Mouse (Mus musculus) forebrain, embryonic 13.5 days (tissue): ENCODE data around the gene Poldip2. TPM values are rescaled to one million over a fixed set of nuclear protein-coding genes. Genes with fewer than 3 reads are reported as not detected.

Source experiments
- ATAC-seq: fragments of 200-750 bp; cut with Nextera tagmentation; 2 replicates; pipeline ENCODE4 v1.8.0; 2017
- H3K27ac ChIP-seq: fragments of 300-500 bp; sonication (generic); 2 replicates; pipeline ENCODE4 v1.5.1; 2015; ENCODE audit warnings: inconsistent platforms, mild to moderate bottlenecking, moderate library complexity
- H3K27me3 ChIP-seq: fragments of 300-500 bp; sonication (generic); 2 replicates; pipeline ENCODE4 v1.6.1; 2015; ENCODE audit warnings: mild to moderate bottlenecking, inconsistent platforms
- H3K36me3 ChIP-seq: fragments of 300-500 bp; sonication (generic); 2 replicates; pipeline ENCODE4 v1.6.1; 2015; ENCODE audit warnings: mild to moderate bottlenecking, inconsistent platforms; ENCODE audit not compliant: poor library complexity, severe bottlenecking
- H3K4me1 ChIP-seq: fragments of 300-500 bp; sonication (generic); 2 replicates; pipeline ENCODE4 v1.6.1; 2015; ENCODE audit warnings: inconsistent platforms
- H3K4me2 ChIP-seq: fragments of 300-500 bp; sonication (generic); 2 replicates; pipeline ENCODE4 v1.6.1; 2015; ENCODE audit warnings: inconsistent platforms, mild to moderate bottlenecking, moderate library complexity
- H3K4me3 ChIP-seq: fragments of 300-500 bp; sonication (generic); 2 replicates; pipeline ENCODE4 v1.5.1; 2015; ENCODE audit warnings: mild to moderate bottlenecking, inconsistent platforms
- H3K9ac ChIP-seq: fragments of 300-500 bp; sonication (generic); 2 replicates; pipeline ENCODE4 v1.6.1; 2015; ENCODE audit warnings: mild to moderate bottlenecking, inconsistent platforms
- H3K9me3 ChIP-seq: fragments of 300-500 bp; sonication (generic); replicated peaks from 2 replicates; pipeline ENCODE4 v1.6.1; 2016; ENCODE audit warnings: inconsistent platforms
- WGBS: fragments of 180-500 bp; shearing (Covaris S2); methylation state at CpG from one replicate; pipeline ENCODE4 v1.1.7; 2015; 5-methylcytosine and 5-hydroxymethylcytosine counted together
- polyA plus RNA-seq: library from polyadenylated mRNA; unstranded; fragments of >200 nt; fragmentation: Nextera tagmentation; extraction: Ambion mirVana; gene quantifications from 2 replicates; pipeline ENCODE4 v1.2.1, GENCODE M21; 2015

Poldip2 gene
- polyA plus RNA-seq, 1 experiment from 2014 or later: 170 TPM

DNA sequence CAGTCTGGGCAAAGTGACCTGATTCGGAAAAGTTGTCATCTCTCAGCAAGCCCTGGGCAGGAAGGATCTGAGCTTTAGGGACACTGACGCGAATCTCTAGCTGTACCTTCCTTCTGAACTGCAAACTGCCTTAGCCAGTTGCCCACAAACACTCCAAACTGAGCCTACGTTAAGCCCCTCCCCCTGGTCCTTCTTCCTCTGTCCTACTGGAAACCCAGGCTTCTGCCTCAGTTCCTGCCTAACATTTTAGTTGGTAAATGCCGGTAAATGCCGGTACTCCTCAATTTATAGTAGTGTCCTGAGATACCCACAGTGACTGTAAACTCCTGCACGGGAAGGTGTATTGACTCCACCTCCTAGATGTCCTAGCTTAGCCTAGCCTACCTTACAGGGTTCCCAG is 28.4 kb upstream of the Poldip2 start:
- 67% methylated on average over 7 of the region's 7 CpGs for WGBS
- H3K4me3 ChIP-seq: no peak overlapping the region
- peaks cover 11% of the 10 kb centered on the region for H3K27me3 ChIP-seq
- no peak overlapping the region for H3K27ac ChIP-seq
- ATAC-seq: no peak
- no peaks in the 10 kb centered on the region for H3K9me3 ChIP-seq
- H3K36me3 ChIP-seq: peaks cover 84% of the 10 kb centered on the region
- no peak overlapping the region for H3K4me2 ChIP-seq
- H3K4me1 ChIP-seq: peaks cover 4% of the 10 kb centered on the region
- no peak overlapping the region for H3K9ac ChIP-seq

DNA sequence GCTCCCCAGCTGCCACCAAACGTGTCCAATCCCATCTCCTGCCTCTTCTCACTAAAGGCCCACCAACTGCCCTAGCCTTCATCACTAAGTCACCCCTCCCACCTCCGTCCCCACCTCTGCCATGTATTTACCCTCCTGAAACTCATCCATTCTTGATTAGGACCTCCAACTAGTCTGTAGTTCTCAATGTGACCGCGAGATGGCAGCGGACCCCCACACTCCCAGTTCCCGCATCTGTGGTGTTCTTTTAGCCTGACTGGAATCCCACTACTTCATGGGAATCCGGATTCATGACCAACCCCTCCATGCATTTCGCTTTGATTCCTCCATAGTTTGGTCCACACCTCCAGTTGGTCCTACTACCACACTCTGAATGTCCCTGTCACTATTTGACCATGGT is 23.8 kb upstream of the Poldip2 start:
- Histone ChIP-seq H3K4me2 (no peak overlapping the region), H3K27me3 (peaks cover 41% of the 10 kb centered on the region), H3K9me3 (no peaks in the 10 kb centered on the region), H3K9ac (0 out of 2 replicates have a peak overlapping the region, but pooled peaks have one; percentile 16), H3K4me3 (no peak overlapping the region), H3K27ac (no peak overlapping the region), H3K4me1 (peaks cover 19% of the 10 kb centered on the region), H3K36me3 (peaks cover 41% of the 10 kb centered on the region)
- WGBS: 4% methylated on average over 8 of the region's 8 CpGs
- peak; percentile 38; the same call in 1 of the 2 replicates for ATAC-seq

DNA sequence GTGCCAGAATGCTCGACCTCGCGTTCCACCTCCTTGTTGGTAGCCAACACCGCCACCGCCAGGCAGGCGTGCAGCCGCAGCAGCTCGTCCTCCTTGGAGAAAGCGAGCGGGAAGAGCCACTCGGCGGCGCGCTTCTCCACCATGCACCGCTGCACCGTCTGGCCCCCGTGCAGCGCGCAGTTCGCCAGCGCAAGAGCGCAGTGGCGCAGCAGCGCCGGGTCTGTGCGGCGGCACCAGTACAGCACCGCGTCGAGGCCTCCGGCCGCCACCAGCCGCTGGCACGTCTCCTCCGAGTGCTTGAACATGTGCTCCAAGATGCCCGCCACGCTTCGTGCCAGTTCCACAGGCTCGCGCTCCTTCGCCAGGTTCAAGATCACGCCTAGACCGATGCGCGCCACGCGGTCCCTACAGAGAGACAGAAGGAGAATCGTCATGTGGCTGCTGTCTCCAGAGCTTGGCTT is 21.2 kb upstream of the Poldip2 start:
- H3K4me2 ChIP-seq: peak overlapping the region; percentile 54
- peak; percentile 82 for ATAC-seq
- WGBS: 6% methylated on average over 48 of the region's 48 CpGs
- peaks cover 50% of the 10 kb centered on the region for H3K27me3 ChIP-seq
- H3K4me3 ChIP-seq: peak overlapping the region; percentile 32
- H3K9me3 ChIP-seq: no peaks in the 10 kb centered on the region
- H3K27ac ChIP-seq: peak overlapping the region; percentile 48; the same call in 1 of the 2 replicates
- H3K9ac ChIP-seq: peak overlapping the region; percentile 54; the same call in 1 of the 2 replicates
- H3K36me3 ChIP-seq: peaks cover 20% of the 10 kb centered on the region
- peaks cover 22% of the 10 kb centered on the region for H3K4me1 ChIP-seq

DNA sequence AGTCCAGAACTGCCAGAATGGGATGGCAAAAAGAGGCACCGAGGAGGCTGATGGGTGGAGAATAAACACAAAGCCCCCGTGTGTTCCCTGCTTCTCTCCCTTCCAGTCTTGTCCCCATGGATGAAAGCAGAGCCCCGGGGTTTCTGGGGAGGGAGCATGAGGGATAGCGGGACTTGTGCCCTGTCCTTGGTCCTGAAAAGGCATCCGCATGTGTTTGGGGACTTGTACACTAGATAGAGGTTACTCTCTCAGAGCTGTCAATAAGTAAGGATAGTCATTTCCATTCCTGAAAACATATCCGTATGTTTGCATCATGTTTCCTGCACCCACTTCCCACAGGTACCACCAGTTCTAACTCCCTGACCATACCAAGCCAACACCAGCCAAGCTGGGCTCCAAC is 16.1 kb upstream of the Poldip2 start:
- Histone ChIP-seq H3K9me3 (no peaks in the 10 kb centered on the region), H3K36me3 (no peaks in the 10 kb centered on the region), H3K27me3 (peaks cover 40% of the 10 kb centered on the region), H3K4me3 (peak overlapping the region; percentile 91), H3K4me1 (peaks cover 27% of the 10 kb centered on the region), H3K27ac (no peak overlapping the region), H3K9ac (peak overlapping the region; percentile 96), H3K4me2 (peak overlapping the region; percentile 91)
- WGBS: 7% methylated on average over 6 of the region's 6 CpGs
- ATAC-seq: no peak

DNA sequence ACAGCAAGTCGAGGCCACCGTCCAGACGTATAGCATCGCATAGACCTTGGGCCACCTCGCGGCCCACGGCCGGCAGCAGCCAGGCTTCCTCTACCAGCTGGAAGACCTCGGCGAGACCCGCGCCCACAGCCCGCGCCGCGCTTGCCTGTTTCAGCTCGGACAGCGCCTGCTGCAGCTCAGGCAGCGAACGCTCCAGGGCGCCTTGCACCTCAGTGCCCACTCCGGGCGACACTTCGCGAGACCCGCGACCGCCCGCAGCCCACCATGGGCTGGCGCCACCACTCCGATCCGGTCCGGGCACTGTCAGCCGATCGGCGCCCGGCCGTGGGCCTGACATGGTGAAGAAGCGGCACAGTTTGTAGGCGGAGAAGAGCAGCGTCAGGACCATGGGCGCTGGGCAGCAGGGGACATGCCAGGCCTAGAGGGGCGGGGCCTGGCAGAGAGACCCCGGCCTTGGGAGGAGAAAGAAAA is 14.9 kb upstream of the Poldip2 start:
- peak; percentile 67 for ATAC-seq
- Histone ChIP-seq H3K9ac (peak overlapping the region; percentile 96), H3K27me3 (peaks cover 32% of the 10 kb centered on the region), H3K27ac (peak overlapping the region; percentile 88), H3K4me3 (peak overlapping the region; percentile 91), H3K36me3 (no peaks in the 10 kb centered on the region), H3K9me3 (no peaks in the 10 kb centered on the region), H3K4me2 (peak overlapping the region; percentile 91), H3K4me1 (peaks cover 21% of the 10 kb centered on the region)
- 0% methylated on average over 42 of the region's 44 CpGs for WGBS

DNA sequence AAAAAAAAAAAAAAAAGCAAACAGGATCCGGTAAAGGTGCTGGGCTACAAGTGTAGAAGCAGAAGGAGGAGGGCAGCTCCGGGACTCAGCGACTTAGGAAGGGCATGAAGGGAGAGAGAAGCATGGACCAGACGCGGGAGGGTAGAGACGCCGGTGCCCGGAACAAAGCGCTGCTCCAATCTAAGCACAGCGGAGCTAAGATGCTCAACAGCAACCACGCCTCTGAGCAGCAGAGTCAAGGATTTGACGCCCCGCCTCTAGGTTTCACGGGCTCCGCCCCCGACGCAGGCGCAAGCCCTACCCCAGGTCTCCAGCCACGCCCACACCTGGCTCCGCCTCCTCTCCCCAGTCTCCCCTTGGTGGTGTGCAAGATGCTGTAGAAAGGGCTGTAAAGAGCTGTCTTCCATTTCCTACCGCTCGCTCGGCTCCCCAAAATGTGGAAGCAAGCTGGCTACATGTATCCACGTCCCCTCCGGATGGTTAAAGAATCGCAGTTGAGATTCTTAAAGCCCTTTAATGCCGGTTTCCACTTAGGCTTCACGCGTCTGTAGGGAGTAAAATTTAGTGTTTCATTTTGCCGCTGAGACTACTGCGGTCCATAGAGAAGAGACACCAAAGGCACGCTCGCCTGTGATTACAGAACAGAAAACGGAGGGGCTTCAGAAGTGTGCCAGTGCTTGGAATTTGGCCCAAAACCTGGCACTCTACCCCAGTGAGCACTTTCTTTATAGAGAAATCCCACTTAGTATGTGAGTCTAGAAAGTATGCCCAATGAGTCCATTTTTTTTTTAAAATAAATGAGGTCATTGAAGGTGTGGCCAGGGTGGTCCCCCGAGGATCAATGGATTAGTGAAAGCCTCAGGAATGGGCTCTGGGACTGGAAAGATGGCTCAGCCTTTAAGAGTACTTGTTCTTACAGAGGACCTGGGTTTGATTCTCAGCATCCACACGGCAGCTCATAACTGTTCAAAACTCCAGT is 14.2 kb upstream of the Poldip2 start, which contains the start of gene Sarm1:
Gene Sarm1, minus strand, starts transcription at position 211 of the 979 bp plus-strand sequence.
- peaks cover 32% of the 10 kb centered on the region for H3K27me3 ChIP-seq
- H3K4me3 ChIP-seq: peak within 1 kb of the TSS; percentile 91
- peak within 1 kb of the TSS; percentile 91 for H3K4me2 ChIP-seq
- no peaks in the 10 kb centered on the region for H3K9me3 ChIP-seq
- peaks cover 21% of the 10 kb centered on the region for H3K4me1 ChIP-seq
- WGBS: 2% methylated on average over 35 of the region's 36 CpGs
- peak within 1 kb of the TSS; percentile 96 for H3K9ac ChIP-seq
- ATAC-seq: peak; percentile 98
- peak within 1 kb of the TSS; percentile 88 for H3K27ac ChIP-seq
- H3K36me3 ChIP-seq: no peaks in the 10 kb centered on the region

DNA sequence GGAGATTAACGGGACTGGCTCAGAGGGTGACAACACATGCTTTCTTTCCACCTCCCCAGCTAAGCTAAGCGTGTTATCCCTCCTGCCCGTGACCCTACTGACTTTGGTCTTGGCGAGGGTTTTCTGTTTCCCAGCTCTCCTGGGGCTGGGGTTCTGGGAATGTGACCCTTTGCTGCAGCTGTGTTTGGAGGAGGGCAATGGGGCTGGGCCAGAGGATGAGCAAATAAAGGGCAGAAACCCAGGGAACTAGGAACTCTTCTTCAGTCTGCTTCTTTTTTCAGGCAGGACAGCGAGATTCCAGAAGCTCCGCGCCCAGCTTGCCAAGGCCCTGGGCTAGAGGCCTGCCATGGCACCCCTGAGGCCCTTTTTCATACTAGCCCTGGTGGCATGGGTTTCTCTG is 13.0 kb upstream of the Poldip2 start, which contains the start of gene Vtn:
Gene Vtn, plus strand, starts transcription at position 88 of the 400 bp plus-strand sequence.
- Histone ChIP-seq H3K36me3 (no peaks in the 10 kb centered on the region), H3K27me3 (peaks cover 32% of the 10 kb centered on the region), H3K4me3 (peak within 1 kb of the TSS; percentile 91), H3K27ac (peak within 1 kb of the TSS; percentile 88), H3K4me1 (peaks cover 21% of the 10 kb centered on the region), H3K9ac (peak within 1 kb of the TSS; percentile 96), H3K4me2 (peak within 1 kb of the TSS; percentile 91), H3K9me3 (no peaks in the 10 kb centered on the region)
- no peak for ATAC-seq
- 63% methylated on average over 7 of the region's 7 CpGs for WGBS

DNA sequence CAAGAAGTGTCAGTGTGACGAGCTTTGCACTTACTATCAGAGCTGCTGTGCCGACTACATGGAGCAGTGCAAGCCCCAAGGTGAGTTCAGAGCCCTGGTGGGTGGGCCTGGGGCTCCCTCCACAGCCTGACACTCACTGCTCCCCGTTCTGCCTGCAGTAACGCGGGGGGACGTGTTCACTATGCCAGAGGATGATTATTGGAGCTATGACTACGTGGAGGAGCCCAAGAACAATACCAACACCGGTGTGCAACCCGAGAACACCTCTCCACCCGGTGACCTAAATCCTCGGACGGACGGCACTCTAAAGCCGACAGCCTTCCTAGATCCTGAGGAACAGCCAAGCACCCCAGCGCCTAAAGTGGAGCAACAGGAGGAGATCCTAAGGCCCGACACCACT is 12.4 kb upstream of the Poldip2 start:
- Histone ChIP-seq H3K9me3 (no peaks in the 10 kb centered on the region), H3K4me1 (peaks cover 21% of the 10 kb centered on the region), H3K4me3 (no peak overlapping the region; the same call in 1 of the 2 replicates), H3K4me2 (no peak overlapping the region), H3K27ac (no peak overlapping the region), H3K9ac (no peak overlapping the region), H3K27me3 (peaks cover 30% of the 10 kb centered on the region), H3K36me3 (no peaks in the 10 kb centered on the region)
- no peak for ATAC-seq
- WGBS: 48% methylated on average over 16 of the region's 16 CpGs

DNA sequence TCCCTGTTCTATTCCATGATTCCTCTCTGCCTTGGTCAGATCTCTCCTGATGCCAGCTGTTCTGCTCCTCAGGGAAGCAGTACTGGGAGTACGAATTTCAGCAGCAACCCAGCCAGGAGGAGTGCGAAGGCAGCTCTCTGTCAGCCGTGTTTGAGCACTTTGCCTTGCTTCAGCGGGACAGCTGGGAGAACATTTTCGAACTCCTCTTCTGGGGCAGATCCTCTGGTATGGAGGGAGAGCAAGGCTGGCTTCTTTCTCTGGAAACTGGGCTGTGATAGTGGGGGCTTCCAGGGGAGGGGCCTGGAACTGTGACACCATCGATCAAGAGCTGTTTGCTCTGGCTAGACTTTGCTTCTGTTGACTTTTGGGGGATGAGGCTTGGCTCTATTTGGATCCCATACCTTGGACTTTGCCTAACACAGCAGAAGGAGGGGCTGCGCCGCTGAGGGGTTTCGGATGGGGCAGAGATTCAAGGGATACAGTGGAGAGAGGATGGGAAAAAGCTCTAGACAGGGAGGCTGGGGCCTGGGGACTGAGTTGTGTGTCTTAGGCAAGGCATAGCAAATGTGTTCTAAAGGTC is 11.3 kb upstream of the Poldip2 start:
- Histone ChIP-seq H3K4me3 (no peak overlapping the region), H3K27ac (no peak overlapping the region), H3K27me3 (peaks cover 23% of the 10 kb centered on the region), H3K36me3 (peaks cover 7% of the 10 kb centered on the region; the same call in 1 of the 2 replicates), H3K9ac (no peak overlapping the region), H3K9me3 (no peaks in the 10 kb centered on the region), H3K4me2 (no peak overlapping the region), H3K4me1 (peaks cover 18% of the 10 kb centered on the region)
- ATAC-seq: no peak
- WGBS: 81% methylated on average over 9 of the region's 9 CpGs

DNA sequence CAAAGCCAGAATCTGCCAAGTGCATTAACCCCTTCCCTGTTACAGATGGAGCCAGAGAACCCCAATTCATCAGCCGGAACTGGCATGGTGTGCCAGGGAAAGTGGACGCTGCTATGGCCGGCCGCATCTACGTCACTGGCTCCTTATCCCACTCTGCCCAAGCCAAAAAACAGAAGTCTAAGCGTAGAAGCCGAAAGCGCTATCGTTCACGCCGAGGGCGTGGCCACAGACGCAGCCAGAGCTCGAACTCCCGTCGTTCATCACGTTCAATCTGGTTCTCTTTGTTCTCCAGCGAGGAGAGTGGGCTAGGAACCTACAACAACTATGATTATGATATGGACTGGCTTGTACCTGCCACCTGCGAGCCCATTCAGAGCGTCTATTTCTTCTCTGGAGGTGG is 10.5 kb upstream of the Poldip2 start:
- Histone ChIP-seq H3K9me3 (no peaks in the 10 kb centered on the region), H3K4me3 (no peak overlapping the region), H3K4me1 (peaks cover 10% of the 10 kb centered on the region), H3K36me3 (peaks cover 15% of the 10 kb centered on the region), H3K27me3 (peaks cover 23% of the 10 kb centered on the region), H3K27ac (no peak overlapping the region), H3K9ac (no peak overlapping the region), H3K4me2 (no peak overlapping the region)
- 82% methylated on average over 20 of the region's 20 CpGs for WGBS
- ATAC-seq: no peak

DNA sequence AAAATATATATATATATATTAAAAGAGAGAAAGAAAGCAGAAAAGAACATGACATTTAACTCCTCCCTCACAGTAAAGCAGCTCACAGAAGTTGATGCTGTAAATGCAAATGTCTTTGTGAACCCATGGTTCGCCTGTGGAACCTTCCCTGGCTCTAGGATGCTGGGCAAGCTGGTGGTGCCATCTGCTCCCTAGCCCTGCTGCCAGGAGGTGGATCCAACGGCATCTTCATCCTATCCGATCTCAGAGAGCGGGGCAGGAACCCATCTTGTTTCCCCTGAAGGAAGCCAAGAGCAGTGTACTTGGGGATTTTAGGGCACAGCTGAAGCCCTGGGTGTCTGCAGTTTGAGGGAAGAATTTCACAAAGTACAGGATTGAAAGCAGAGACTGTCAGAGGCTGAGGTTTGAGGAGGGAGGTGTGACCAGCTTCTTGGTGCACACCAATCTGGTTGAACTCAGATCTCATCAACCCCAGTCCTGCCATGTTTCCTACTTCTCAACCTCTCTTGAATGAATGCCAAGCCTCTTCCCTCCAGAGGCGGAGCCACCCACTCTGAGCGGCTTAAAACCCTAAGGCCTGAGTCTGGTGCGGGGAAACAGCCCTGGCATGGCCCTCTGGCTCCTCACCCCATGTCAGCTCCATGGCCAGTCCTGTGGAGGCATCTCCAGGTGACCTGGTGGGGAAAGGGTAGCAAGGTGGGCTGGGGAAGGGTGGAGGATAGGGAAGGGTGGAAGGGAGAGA is 8.9 kb upstream of the Poldip2 start, which contains the start of gene Sebox:
Gene Sebox, plus strand, starts transcription at position 539 of the 742 bp plus-strand sequence.
- Histone ChIP-seq H3K36me3 (peaks cover 31% of the 10 kb centered on the region), H3K9me3 (no peaks in the 10 kb centered on the region), H3K9ac (no peak within 1 kb of the TSS), H3K27ac (no peak within 1 kb of the TSS), H3K4me1 (peaks cover 3% of the 10 kb centered on the region; the same call in 1 of the 2 replicates), H3K4me2 (no peak within 1 kb of the TSS), H3K4me3 (no peak within 1 kb of the TSS), H3K27me3 (peaks cover 23% of the 10 kb centered on the region)
- ATAC-seq: no peak
- WGBS: 67% methylated on average over 7 of the region's 7 CpGs
